Mouse (Mus musculus): ENCODE data around the gene Tceal3. TPM values are rescaled to one million over a fixed set of nuclear protein-coding genes. Genes with fewer than 3 reads are reported as not detected.
"Not testable (repeated sequence)": the region's sequence is repeated elsewhere in the genome, so short reads cannot be mapped to it uniquely, and the experiment has no call there.

The Tceal3 gene
- polyA plus RNA-seq, 1 experiment from 2014 or later, result 5.5 TPM

- Histone ChIP-seq H3K9ac (peak within 1 kb of the TSS; percentile 65), H3K27ac (ENCODE audit: low read depth) (peak within 1 kb of the TSS; percentile 65), H3K27me3 (ENCODE audit: insufficient read depth, low read length) (no peaks in the 10 kb centered on the region), H3K36me3 (ENCODE audit: insufficient read depth) (no peaks in the 10 kb centered on the region), H3K9me3 (ENCODE audit: low read depth, low read length) (no peaks in the 10 kb centered on the region), H3K4me1 (ENCODE audit: insufficient read depth) (no peaks in the 10 kb centered on the region), H3K4me2 (peak within 1 kb of the TSS; percentile 62), H3K4me3 (ENCODE audit: low read depth, low read length) (peak within 1 kb of the TSS; percentile 47)
- DNase-seq (peak; percentile 81), ATAC-seq (ENCODE audit: insufficient read depth) (peak; percentile 96)
- 11% methylated on average over 15 of the region's 15 CpGs for WGBS
- no peak for TF ChIP-seq CTCF (IDR thresholded peaks at IDR 0.05; ENCODE audit: low read depth)
These were observed 117.0 kb downstream of the Tceal3 start, which contains the start of gene Tceal1 for GRCm38 (mm10) chrX:136707446-136708167. TSS of gene Tceal1 (plus strand) at chrX:136707982.

GRCm38 (mm10) chrX:136708168-136708681 lies 117.6 kb downstream of the Tceal3 start:
- 11% methylated on average over 18 of the region's 18 CpGs for WGBS
- peak; percentile 90 for ATAC-seq (ENCODE audit: insufficient read depth)
- H3K9me3 ChIP-seq (ENCODE audit: low read depth, low read length), result no peaks in the 10 kb centered on the region
- H3K27me3 ChIP-seq (ENCODE audit: insufficient read depth, low read length), result no peaks in the 10 kb centered on the region
- peak overlapping the region; percentile 62 for H3K4me2 ChIP-seq
- H3K27ac ChIP-seq (ENCODE audit: low read depth), result peak overlapping the region; percentile 65
- DNase-seq, result peak; percentile 71
- peak overlapping the region; percentile 47 for H3K4me3 ChIP-seq (ENCODE audit: low read depth, low read length)
- H3K36me3 ChIP-seq (ENCODE audit: insufficient read depth), result no peaks in the 10 kb centered on the region
- peak overlapping the region; percentile 65 for H3K9ac ChIP-seq
- no peaks in the 10 kb centered on the region for H3K4me1 ChIP-seq (ENCODE audit: insufficient read depth)
- TF ChIP-seq CTCF (IDR thresholded peaks at IDR 0.05; ENCODE audit: low read depth), result no peak

DNA sequence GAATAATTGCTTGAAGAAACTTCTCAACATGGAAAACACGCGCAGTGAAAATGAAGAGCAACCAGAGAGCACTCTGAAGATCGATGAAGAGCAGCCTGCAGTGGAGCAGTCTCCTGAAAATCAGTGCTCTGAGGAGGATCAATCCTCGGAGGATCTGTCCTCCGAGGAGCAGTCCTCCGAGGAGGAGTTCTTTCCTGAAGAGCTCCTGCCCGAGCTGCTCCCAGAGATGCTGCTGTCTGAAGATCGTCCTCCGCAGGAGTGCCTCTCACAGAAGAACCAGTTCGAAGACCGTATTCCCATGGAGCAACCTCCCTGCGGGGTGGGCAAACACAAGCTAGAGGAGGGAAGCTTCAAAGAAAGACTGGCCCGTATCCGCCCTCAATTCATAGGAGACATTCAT lies 118.1 kb downstream of the Tceal3 start:
- WGBS, result 23% methylated on average over 14 of the region's 14 CpGs
- H3K9me3 ChIP-seq (ENCODE audit: low read depth, low read length), result no peaks in the 10 kb centered on the region
- H3K4me3 ChIP-seq (ENCODE audit: low read depth, low read length), result peak overlapping the region; percentile 47
- peak overlapping the region; percentile 65 for H3K9ac ChIP-seq
- peak overlapping the region; percentile 62 for H3K4me2 ChIP-seq
- H3K27ac ChIP-seq (ENCODE audit: low read depth), result peak overlapping the region; percentile 65; the same call in 1 of the 2 replicates
- no peak for TF ChIP-seq CTCF (IDR thresholded peaks at IDR 0.05; ENCODE audit: low read depth)
- peak; percentile 10 for DNase-seq
- no peaks in the 10 kb centered on the region for H3K36me3 ChIP-seq (ENCODE audit: insufficient read depth)
- H3K4me1 ChIP-seq (ENCODE audit: insufficient read depth), result no peaks in the 10 kb centered on the region
- no peaks in the 10 kb centered on the region for H3K27me3 ChIP-seq (ENCODE audit: insufficient read depth, low read length)
- peak; percentile 22; the same call in 1 of the 2 replicates for ATAC-seq (ENCODE audit: insufficient read depth)

DNA sequence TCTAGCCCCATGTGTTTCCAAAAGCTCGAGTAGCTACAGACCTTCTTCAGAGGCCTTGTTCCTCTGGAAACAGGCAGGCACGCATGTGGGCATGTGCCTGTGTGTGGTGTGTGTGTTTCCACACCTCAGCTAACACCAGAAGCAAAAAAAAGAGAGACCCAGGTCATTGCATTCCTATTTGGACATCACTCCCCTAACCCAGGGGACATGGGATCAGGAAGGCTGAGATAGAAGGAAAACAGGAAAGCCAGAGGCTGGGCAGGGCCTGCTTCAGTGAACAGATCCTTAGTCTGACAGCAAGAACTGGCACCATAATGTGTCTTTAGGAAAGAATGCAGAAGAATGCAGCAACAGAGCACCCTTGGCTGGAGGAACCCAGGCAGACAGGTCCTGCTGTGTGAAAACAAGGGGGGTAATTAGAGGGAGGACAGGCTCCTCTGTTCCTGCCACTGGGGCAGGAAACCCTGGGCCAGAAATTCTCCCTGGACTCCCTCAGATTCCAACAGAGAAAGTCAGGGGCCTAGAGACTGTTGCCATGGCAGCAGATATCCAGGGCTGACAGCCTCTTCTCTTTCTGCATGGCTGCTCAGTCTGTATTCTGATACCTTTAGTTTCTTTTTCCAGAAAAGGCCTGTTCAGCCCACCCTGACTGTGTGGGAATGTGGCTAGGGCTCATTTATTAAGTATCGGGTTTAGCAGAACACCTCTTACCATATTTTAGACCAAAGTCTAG lies 124.3 kb downstream of the Tceal3 start:
- not testable (repeated sequence) for H3K36me3 ChIP-seq (ENCODE audit: insufficient read depth)

More for the DNA sequence above, 124.3 kb downstream of the Tceal3 start:
- H3K9ac ChIP-seq; H3K27ac ChIP-seq (ENCODE audit: low read depth); DNase-seq; H3K4me3 ChIP-seq (ENCODE audit: low read depth, low read length); H3K9me3 ChIP-seq (ENCODE audit: low read depth, low read length); ATAC-seq (ENCODE audit: insufficient read depth); H3K27me3 ChIP-seq (ENCODE audit: insufficient read depth, low read length); H3K4me2 ChIP-seq; H3K4me1 ChIP-seq (ENCODE audit: insufficient read depth): not testable (repeated sequence)
- 41% methylated on average over 3 of the region's 3 CpGs for WGBS

Other genes starting within 250 kb of the Tceal3 start
- not detected in 2 replicates for gene Kir3dl1, start 72.8 kb upstream of the Tceal3 start, polyA plus RNA-seq (2014; fragmentation: Nextera tagmentation; extraction: Ambion mirVana)
- not detected in 2 replicates for gene Kir3dl2, start 46.8 kb upstream of the Tceal3 start, polyA plus RNA-seq (2014; fragmentation: Nextera tagmentation; extraction: Ambion mirVana)
- 10.3 and 10.4 TPM in 2 replicates for gene Tceal1, start 117.1 kb downstream of the Tceal3 start, polyA plus RNA-seq (2014; fragmentation: Nextera tagmentation; extraction: Ambion mirVana)
- 572 and 614 TPM in 2 replicates for gene Morf4l2, start 152.8 kb downstream of the Tceal3 start, polyA plus RNA-seq (2014; fragmentation: Nextera tagmentation; extraction: Ambion mirVana)
- 0.13 TPM in 1 of 2 replicates, not detected in the other for gene Glra4, start 189.3 kb downstream of the Tceal3 start, polyA plus RNA-seq (2014; fragmentation: Nextera tagmentation; extraction: Ambion mirVana)
- 2.0 and 2.3 TPM in 2 replicates for gene Plp1, start 231.8 kb downstream of the Tceal3 start, polyA plus RNA-seq (2014; fragmentation: Nextera tagmentation; extraction: Ambion mirVana)